Mouse (Mus musculus) hindbrain, embryonic 14.5 days (tissue): ENCODE data around the gene Plce1. TPM values are rescaled to one million over a fixed set of nuclear protein-coding genes. Genes with fewer than 3 reads are reported as not detected.
A peak's percentile ranks its signal among the peaks of the same experiment; 100 is the strongest.

Source experiments
- ATAC-seq: fragments of 200-750 bp; cut with Nextera tagmentation; 2 replicates; pipeline ENCODE4 v1.8.0; 2017; ENCODE audit warnings: moderate number of reproducible peaks, mild to moderate bottlenecking, moderate TSS enrichment, moderate library complexity; ENCODE audit not compliant: low FRiP score
- DNase-seq: peaks from one replicate; pipeline ENCODE4 v3.0.0-alpha.2; 2015; ENCODE audit warnings: low spot score
- H3K27ac ChIP-seq: fragments of 300-500 bp; sonication (generic); 2 replicates; pipeline ENCODE4 v1.5.1; 2014; ENCODE audit warnings: mild to moderate bottlenecking, moderate library complexity
- H3K27me3 ChIP-seq: fragments of 300-500 bp; sonication (generic); 2 replicates; pipeline ENCODE4 v1.6.1; 2014; ENCODE audit warnings: mild to moderate bottlenecking, low read length, mixed read lengths; ENCODE audit not compliant: control insufficient read depth, insufficient read depth
- H3K36me3 ChIP-seq: fragments of 300-500 bp; sonication (generic); replicated peaks from 2 replicates; pipeline ENCODE4 v1.6.1; 2014; ENCODE audit not compliant: control insufficient read depth, insufficient read depth
- H3K4me1 ChIP-seq: fragments of 300-500 bp; sonication (generic); replicated peaks from 2 replicates; pipeline ENCODE4 v1.6.1; 2014; ENCODE audit warnings: antibody characterized with exemption, low read length, mixed read lengths; ENCODE audit not compliant: control insufficient read depth, insufficient read depth
- H3K4me2 ChIP-seq: fragments of 300-500 bp; sonication (generic); replicated peaks from 2 replicates; pipeline ENCODE4 v1.6.1; 2014; ENCODE audit warnings: mild to moderate bottlenecking, moderate library complexity
- H3K4me3 ChIP-seq: fragments of 300-500 bp; sonication (generic); replicated peaks from 2 replicates; pipeline ENCODE4 v1.5.1; 2014; ENCODE audit warnings: mild to moderate bottlenecking, low read length
- H3K9ac ChIP-seq: fragments of 300-500 bp; sonication (generic); 2 replicates; pipeline ENCODE4 v1.6.1; 2014
- H3K9me3 ChIP-seq: fragments of 300-500 bp; sonication (generic); 2 replicates; pipeline ENCODE4 v1.6.1; 2016; ENCODE audit warnings: low read length; ENCODE audit not compliant: control insufficient read depth
- WGBS: fragments of 180-500 bp; shearing (Covaris S2); extraction: QIAGEN DNeasy Blood & Tissue Kit; methylation state at CpG from one replicate; pipeline ENCODE4 v1.1.7; 2014; 5-methylcytosine and 5-hydroxymethylcytosine counted together
- polyA plus RNA-seq: library from polyadenylated mRNA; unstranded; fragments of >200 nt; fragmentation: Nextera tagmentation; extraction: Ambion mirVana; gene quantifications from 2 replicates; pipeline ENCODE4 v1.2.1, GENCODE M21; 2014

Plce1 gene
- polyA plus RNA-seq, 1 experiment from 2014 or later: 4.3 TPM

DNA sequence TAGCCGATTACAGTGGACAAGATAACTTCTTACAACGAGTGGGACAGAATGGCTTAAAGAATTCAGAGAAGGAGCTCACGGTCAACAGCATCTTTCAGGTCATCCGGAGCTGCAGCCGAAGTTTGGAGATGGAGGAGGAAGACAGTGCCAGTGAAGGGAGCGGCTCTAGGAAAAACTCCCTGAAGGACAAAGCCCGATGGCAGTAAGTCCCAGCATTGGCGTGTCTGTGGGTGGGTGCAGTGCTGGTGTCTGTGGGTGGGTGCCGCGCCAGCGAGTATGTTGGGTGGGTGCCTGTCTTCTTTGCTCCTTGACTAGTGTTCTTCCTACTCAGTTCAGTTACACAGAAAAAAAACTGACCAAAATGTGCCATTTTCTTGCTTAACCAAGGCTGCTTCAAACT is 224.3 kb downstream of the Plce1 start:
- no peak for DNase-seq
- Histone ChIP-seq H3K4me2 (no peak overlapping the region), H3K36me3 (no peaks in the 10 kb centered on the region), H3K9me3 (no peaks in the 10 kb centered on the region), H3K27ac (no peak overlapping the region), H3K27me3 (no peaks in the 10 kb centered on the region), H3K4me3 (no peak overlapping the region), H3K9ac (no peak overlapping the region), H3K4me1 (no peaks in the 10 kb centered on the region)
- WGBS: 93% methylated on average over 11 of the region's 11 CpGs
- no peak for ATAC-seq

- ATAC-seq (no peak), DNase-seq (no peak)
- Histone ChIP-seq H3K36me3 (no peaks in the 10 kb centered on the region), H3K27me3 (no peaks in the 10 kb centered on the region), H3K4me1 (no peaks in the 10 kb centered on the region), H3K9ac (no peak overlapping the region), H3K4me3 (no peak overlapping the region), H3K4me2 (no peak overlapping the region), H3K27ac (no peak overlapping the region), H3K9me3 (no peaks in the 10 kb centered on the region)
- WGBS: 90% methylated on average over 6 of the region's 6 CpGs
Measured at GRCm38 (mm10) chr19:38706449-38706848, 225.5 kb downstream of the Plce1 start.

GRCm38 (mm10) chr19:38709376-38709775 is 228.5 kb downstream of the Plce1 start:
- Histone ChIP-seq H3K9me3 (no peaks in the 10 kb centered on the region), H3K4me2 (no peak overlapping the region), H3K36me3 (no peaks in the 10 kb centered on the region), H3K27me3 (no peaks in the 10 kb centered on the region), H3K9ac (no peak overlapping the region), H3K27ac (no peak overlapping the region), H3K4me1 (no peaks in the 10 kb centered on the region), H3K4me3 (no peak overlapping the region)
- DNase-seq (no peak), ATAC-seq (no peak)
- WGBS: 90% methylated on average over 2 of the region's 2 CpGs

DNA sequence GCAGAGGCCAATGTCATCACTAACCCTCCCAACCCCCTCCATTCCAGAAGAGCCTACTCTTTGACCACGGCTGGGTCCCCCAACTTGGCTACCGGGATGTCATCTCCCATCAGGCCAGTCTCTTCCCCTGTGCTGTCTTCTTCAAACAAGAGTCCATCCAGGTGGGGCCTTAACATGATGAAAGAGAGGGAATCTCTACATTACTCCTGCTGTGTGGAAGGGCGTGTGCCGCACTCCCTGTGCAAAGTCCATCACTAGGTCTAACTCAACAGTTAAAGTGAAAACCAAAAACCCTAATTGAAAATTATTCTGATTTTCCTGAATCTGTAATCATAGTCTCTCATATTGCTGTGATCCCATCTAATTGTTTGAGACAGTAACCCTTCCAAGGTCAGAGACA is 240.9 kb downstream of the Plce1 start:
- 94% methylated on average over 4 of the region's 4 CpGs for WGBS
- H3K4me2 ChIP-seq: no peak overlapping the region
- H3K9me3 ChIP-seq: no peaks in the 10 kb centered on the region
- DNase-seq (no peak), ATAC-seq (no peak)
- no peak overlapping the region for H3K27ac ChIP-seq
- H3K36me3 ChIP-seq: no peaks in the 10 kb centered on the region
- H3K9ac ChIP-seq: no peak overlapping the region
- no peaks in the 10 kb centered on the region for H3K27me3 ChIP-seq
- no peaks in the 10 kb centered on the region for H3K4me1 ChIP-seq
- no peak overlapping the region for H3K4me3 ChIP-seq

GRCm38 (mm10) chr19:38722982-38723381 is 242.1 kb downstream of the Plce1 start:
- no peak overlapping the region for H3K4me2 ChIP-seq
- H3K27ac ChIP-seq: no peak overlapping the region
- H3K9me3 ChIP-seq: no peaks in the 10 kb centered on the region
- H3K36me3 ChIP-seq: no peaks in the 10 kb centered on the region
- no peaks in the 10 kb centered on the region for H3K27me3 ChIP-seq
- no peak overlapping the region for H3K4me3 ChIP-seq
- 84% methylated on average over 6 of the region's 6 CpGs for WGBS
- H3K4me1 ChIP-seq: no peaks in the 10 kb centered on the region
- H3K9ac ChIP-seq: no peak overlapping the region
- ATAC-seq: no peak
- no peak for DNase-seq

DNA sequence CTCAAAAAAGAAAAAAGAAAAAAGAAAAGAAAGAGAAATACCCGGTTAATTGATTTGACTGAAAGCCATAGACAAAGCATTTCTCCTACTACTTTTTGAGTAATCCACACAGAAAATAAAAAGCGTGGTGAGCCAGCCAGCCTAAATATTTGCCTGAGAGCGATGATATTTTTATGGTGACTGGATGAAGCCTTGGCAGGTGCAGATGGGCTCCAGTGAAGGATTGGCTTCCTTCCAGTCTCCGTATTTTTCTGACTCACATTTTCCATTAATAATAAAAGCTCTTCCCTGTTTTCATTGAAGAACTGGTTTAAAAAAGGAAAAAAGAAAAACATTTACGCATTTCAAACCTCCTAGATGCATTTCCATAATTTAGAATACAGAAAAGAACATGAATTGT is 243.1 kb downstream of the Plce1 start:
- WGBS: 65% methylated on average over 5 of the region's 5 CpGs
- Histone ChIP-seq H3K4me3 (no peak overlapping the region), H3K27me3 (no peaks in the 10 kb centered on the region), H3K9ac (no peak overlapping the region), H3K36me3 (no peaks in the 10 kb centered on the region), H3K4me2 (no peak overlapping the region), H3K27ac (no peak overlapping the region), H3K4me1 (no peaks in the 10 kb centered on the region), H3K9me3 (no peaks in the 10 kb centered on the region)
- DNase-seq (no peak), ATAC-seq (no peak)

DNA sequence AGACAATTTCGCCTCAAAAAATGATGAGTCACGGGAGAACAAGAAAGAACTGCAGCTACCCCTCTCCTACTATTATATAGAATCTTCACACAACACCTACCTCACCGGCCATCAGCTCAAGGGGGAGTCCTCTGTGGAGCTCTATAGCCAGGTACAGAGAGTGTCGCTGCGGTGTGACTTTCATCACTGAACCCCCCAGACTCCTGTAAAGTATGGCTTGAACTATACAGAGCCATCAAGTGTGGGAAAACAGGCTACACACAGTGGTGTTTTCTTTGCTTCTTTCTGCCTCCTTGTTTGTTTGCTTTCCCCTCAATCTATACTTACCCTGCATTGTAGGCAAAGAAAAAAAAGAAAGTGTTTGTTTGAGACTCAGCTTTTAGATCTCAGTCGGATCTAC is 247.9 kb downstream of the Plce1 start:
- Histone ChIP-seq H3K4me3 (no peak overlapping the region), H3K9ac (no peak overlapping the region), H3K4me1 (no peaks in the 10 kb centered on the region), H3K9me3 (no peaks in the 10 kb centered on the region), H3K27me3 (no peaks in the 10 kb centered on the region), H3K27ac (peak overlapping the region; percentile 28; the same call in 1 of the 2 replicates), H3K4me2 (no peak overlapping the region), H3K36me3 (no peaks in the 10 kb centered on the region)
- 74% methylated on average over 6 of the region's 6 CpGs for WGBS
- ATAC-seq: no peak; the same call in 1 of the 2 replicates
- no peak for DNase-seq

DNA sequence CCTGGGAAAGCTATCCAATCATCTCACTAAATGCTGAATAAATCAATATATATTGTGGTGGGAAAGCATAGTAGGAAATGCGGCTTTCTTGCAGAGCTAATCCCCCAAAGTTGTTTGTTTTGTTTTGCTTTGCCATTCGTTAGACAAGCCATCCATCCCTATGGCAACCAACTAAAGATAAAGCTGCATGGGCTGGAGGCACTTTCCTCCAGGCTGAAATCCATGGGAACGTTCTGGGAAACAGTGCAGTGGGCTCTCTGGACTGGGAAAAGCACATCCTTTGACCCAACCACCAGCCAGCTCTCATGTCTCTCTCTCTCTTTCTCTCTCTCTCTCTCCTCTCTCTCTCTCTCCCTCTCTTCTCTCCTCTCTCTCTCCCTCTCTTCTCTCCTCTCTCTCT is 248.4 kb downstream of the Plce1 start:
- Histone ChIP-seq H3K9me3 (peaks cover 3% of the 10 kb centered on the region; the same call in 1 of the 2 replicates), H3K4me1 (no peaks in the 10 kb centered on the region), H3K27me3 (no peaks in the 10 kb centered on the region), H3K36me3 (no peaks in the 10 kb centered on the region), H3K27ac (peak overlapping the region; percentile 28; the same call in 1 of the 2 replicates), H3K9ac (no peak overlapping the region), H3K4me3 (no peak overlapping the region), H3K4me2 (no peak overlapping the region)
- DNase-seq: peak; percentile 37
- ATAC-seq: peak; percentile 72; the same call in 1 of the 2 replicates
- 15% methylated on average over 3 of the region's 3 CpGs for WGBS

DNA sequence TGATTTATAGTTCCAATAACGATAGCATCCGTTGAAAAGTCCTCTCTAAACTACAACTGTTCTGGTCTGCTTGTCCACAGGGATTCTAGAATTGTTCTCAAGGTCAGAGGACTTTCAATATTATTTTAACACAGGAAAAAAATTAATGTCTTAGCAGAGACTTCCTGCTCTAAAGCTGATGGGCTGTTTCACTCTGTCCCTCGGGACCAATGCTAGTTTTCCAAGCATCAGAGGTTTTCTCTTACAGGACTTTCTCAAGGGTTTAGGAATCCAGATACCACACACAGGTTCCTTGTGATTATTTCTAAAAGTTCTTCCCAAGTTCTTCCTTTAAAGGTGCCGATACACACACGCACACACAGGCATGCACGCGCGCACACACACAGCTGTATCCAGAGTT is 263.6 kb downstream of the Plce1 start:
- no peak overlapping the region for H3K27ac ChIP-seq
- no peaks in the 10 kb centered on the region for H3K36me3 ChIP-seq
- no peak overlapping the region for H3K9ac ChIP-seq
- H3K4me3 ChIP-seq: no peak overlapping the region
- no peaks in the 10 kb centered on the region for H3K27me3 ChIP-seq
- no peak overlapping the region for H3K4me2 ChIP-seq
- no peaks in the 10 kb centered on the region for H3K9me3 ChIP-seq
- no peaks in the 10 kb centered on the region for H3K4me1 ChIP-seq
- DNase-seq: no peak
- WGBS: 91% methylated on average over 8 of the region's 8 CpGs
- no peak for ATAC-seq

- Histone ChIP-seq H3K27me3 (no peaks in the 10 kb centered on the region), H3K4me1 (no peaks in the 10 kb centered on the region), H3K9ac (no peak overlapping the region), H3K4me3 (no peak overlapping the region), H3K9me3 (no peaks in the 10 kb centered on the region), H3K36me3 (no peaks in the 10 kb centered on the region), H3K27ac (no peak overlapping the region), H3K4me2 (no peak overlapping the region)
- 78% methylated on average over 10 of the region's 10 CpGs for WGBS
- ATAC-seq: no peak
- DNase-seq: no peak
Measured at GRCm38 (mm10) chr19:38745810-38746491, 265.0 kb downstream of the Plce1 start.
